7 mouse cellular contexts compared by ENCODE assay signal in genomic region chr13:42051961-42052695, GRCm38 (mm10). TPM values are rescaled to one million over a fixed set of nuclear protein-coding genes. Genes with fewer than 3 reads are reported as not detected.
DNase-seq lines count a peak whose midpoint lies in the region; ATAC-seq lines count a peak whose summit lies in the region.

TSS of gene Hivep1 (plus strand) at chr13:42052021.

- WGBS in hindbrain, embryonic 12.5 days, result 0% methylated on average over 53 of the region's 100 CpGs

- intact Hi-C loops in left cerebral cortex, postnatal 14 days (cut with DNase I), result loop anchor here (2.0 to 10.0 kb wide), 6 partner anchors 50 to 407 kb away; no protein-coding TSS in a partner anchor

- H3K9ac ChIP-seq in hindbrain, embryonic 12.5 days, result peak within 1 kb of the TSS; percentile 92

- H3K9me3 ChIP-seq in hindbrain, embryonic 12.5 days (replicated peaks), result no peaks in the 10 kb centered on the region

- DNase-seq in adrenal gland, adult (ENCODE audit: inconsistent age in 2 of 2, low spot score in 1 of 2), result peak; percentile 87 to 95
- DNase-seq in cerebellum, adult 9-11 months, result peak; percentile 79
- DNase-seq in frontal cortex, postnatal 10 days (ENCODE audit: low spot score in 2 of 2), result peak; percentile 72 to 73
- peak; percentile 55 to 59 for DNase-seq in left cerebral cortex, postnatal 14 days (ENCODE audit: low spot score in 2 of 2)
- DNase-seq in right cerebral cortex, postnatal 4 days, result peak; percentile 77

- H3K4me2 ChIP-seq in hindbrain, embryonic 12.5 days (replicated peaks), result peak within 1 kb of the TSS; percentile 83

- peaks cover 9% of the 10 kb centered on the region for H3K36me3 ChIP-seq in hindbrain, embryonic 12.5 days

- 0 out of 2 replicates have a peak, but pooled peaks cover 5% of the 10 kb centered on the region for H3K27me3 ChIP-seq in hindbrain, embryonic 12.5 days

- peak within 1 kb of the TSS; percentile 99 for H3K27ac ChIP-seq in hindbrain, embryonic 12.5 days

- ATAC-seq in hindbrain, embryonic 12.5 days (ENCODE audit: low FRiP score), result peak; percentile 57
- ATAC-seq in megakaryocyte progenitor cell, adult 5-6 weeks (replicated peaks; ENCODE audit: poor library complexity), result no peak

- H3K4me1 ChIP-seq in hindbrain, embryonic 12.5 days, result peaks cover 9% of the 10 kb centered on the region

- peak within 1 kb of the TSS; percentile 92 for H3K4me3 ChIP-seq in hindbrain, embryonic 12.5 days

RNA-seq across cellular contexts. Expression of gene Hivep1, which starts in this region (rescaled TPM):
- 19.0 TPM in 2 replicates for polyA plus RNA-seq in hindbrain, embryonic 12.5 days (2016; fragmentation: Nextera tagmentation; extraction: Ambion mirVana)
- total RNA-seq in left cerebral cortex, postnatal 14 days (2021), result 10 to 100 TPM; 53.9 TPM
- total RNA-seq in megakaryocyte progenitor cell, adult 5-6 weeks (2015), result 36.8 and 40.9 TPM in 2 replicates
- 10.8 and 13.8 TPM in 2 replicates for total RNA-seq in megakaryocyte progenitor cell, adult 5-6 weeks (2017)
